Mouse (Mus musculus): ENCODE measurements at regions not wholly inside any gene's neighbourhood (a gene's known extent, or its start where the extent isn't known, plus 50 kb on each side); places are given as distances from the start of the nearest gene placed in this dataset.
"Not testable (repeated sequence)": the region's sequence is repeated elsewhere in the genome, so short reads cannot be mapped to it uniquely, and the experiment has no call there.

- not testable (repeated sequence) for H3K4me1 ChIP-seq (ENCODE audit: insufficient read depth, low read depth, low read length); ATAC-seq
Measured at GRCm38 (mm10) chr12:20802027-20802426, 188.2 kb upstream of the Asap2 start.

DNA sequence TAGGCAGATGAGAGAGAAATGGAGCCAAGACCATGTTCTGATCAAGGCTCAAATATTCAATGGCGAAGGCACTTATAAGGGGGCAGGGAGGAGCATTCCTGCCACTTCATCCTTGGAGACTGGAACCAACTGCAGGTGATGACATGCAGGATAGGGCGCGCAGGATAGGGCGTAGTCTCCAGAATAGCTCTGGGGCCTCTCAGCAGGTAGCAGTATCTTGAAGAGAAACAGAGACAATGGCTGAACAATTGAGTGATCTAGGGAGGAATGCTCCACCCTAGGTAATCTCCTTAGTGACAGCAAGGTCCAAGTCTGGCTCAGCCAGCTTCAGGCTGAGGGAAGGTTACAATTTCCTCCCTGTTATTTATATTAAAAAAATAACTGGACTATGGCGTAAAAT lies 184.8 kb upstream of the Asap2 start:
- not testable (repeated sequence) for H3K9ac ChIP-seq (replicated peaks; ENCODE audit: low read depth); DNase-seq (ENCODE audit: low spot score); H3K4me3 ChIP-seq (ENCODE audit: low read depth, low read length); ATAC-seq; H3K4me1 ChIP-seq (ENCODE audit: insufficient read depth, low read depth, low read length); H3K9me3 ChIP-seq (ENCODE audit: low read length); H3K36me3 ChIP-seq (ENCODE audit: insufficient read depth, low read length); H3K27ac ChIP-seq (ENCODE audit: low read length); H3K4me2 ChIP-seq (replicated peaks; ENCODE audit: low read depth, low read length); H3K27me3 ChIP-seq (replicated peaks; ENCODE audit: insufficient read depth, low read length)
- WGBS: 97% methylated on average over 4 of the region's 5 CpGs

More at GRCm38 (mm10) chr12:20802027-20802426, 188.2 kb upstream of the Asap2 start:
- H3K9ac ChIP-seq (replicated peaks; ENCODE audit: low read depth); H3K4me3 ChIP-seq (ENCODE audit: low read depth, low read length); H3K36me3 ChIP-seq (ENCODE audit: insufficient read depth, low read length); H3K9me3 ChIP-seq (ENCODE audit: low read length); H3K27ac ChIP-seq (ENCODE audit: low read length); H3K4me2 ChIP-seq (replicated peaks; ENCODE audit: low read depth, low read length); DNase-seq (ENCODE audit: low spot score); H3K27me3 ChIP-seq (replicated peaks; ENCODE audit: insufficient read depth, low read length): not testable (repeated sequence)
- 71% methylated on average over 4 of the region's 4 CpGs for WGBS

GRCm38 (mm10) chr12:20806681-20807080 lies 183.6 kb upstream of the Asap2 start:
- Histone ChIP-seq H3K4me2 (replicated peaks; ENCODE audit: low read depth, low read length) (no peak overlapping the region), H3K4me1 (ENCODE audit: insufficient read depth, low read depth, low read length) (no peaks in the 10 kb centered on the region), H3K9ac (replicated peaks; ENCODE audit: low read depth) (no peak overlapping the region), H3K4me3 (ENCODE audit: low read depth, low read length) (no peak overlapping the region), H3K9me3 (ENCODE audit: low read length) (no peaks in the 10 kb centered on the region), H3K36me3 (ENCODE audit: insufficient read depth, low read length) (no peaks in the 10 kb centered on the region), H3K27ac (ENCODE audit: low read length) (no peak overlapping the region), H3K27me3 (replicated peaks; ENCODE audit: insufficient read depth, low read length) (no peaks in the 10 kb centered on the region)
- DNase-seq (ENCODE audit: low spot score): no peak
- TF ChIP-seq CTCF (IDR thresholded peaks at IDR 0.05) (no peak), EP300 (IDR thresholded peaks at IDR 0.05) (no peak)
- no peak for ATAC-seq
- WGBS: 79% methylated on average over 2 of the region's 2 CpGs

DNA sequence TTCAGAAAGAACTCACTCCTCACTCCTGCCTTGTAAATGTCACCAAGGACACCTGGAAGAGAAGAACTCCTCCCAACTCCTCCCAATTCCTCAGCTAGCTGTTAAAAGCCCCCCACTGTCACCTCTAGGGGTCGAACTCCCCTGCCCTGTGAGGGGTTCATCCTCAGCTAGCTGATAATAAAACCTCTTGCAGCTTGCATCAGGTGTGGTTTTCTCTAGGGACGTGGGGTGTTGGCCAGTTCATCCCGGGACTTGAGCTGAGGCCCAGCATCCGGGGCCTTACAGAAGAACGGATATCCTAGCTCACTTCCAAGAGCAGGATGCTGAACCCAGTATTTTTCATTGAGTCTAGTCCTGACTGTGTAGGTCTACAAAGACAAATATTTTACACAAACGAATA lies 176.4 kb upstream of the Asap2 start:
- H3K36me3 ChIP-seq (ENCODE audit: insufficient read depth, low read length); H3K4me3 ChIP-seq (ENCODE audit: low read depth, low read length); H3K9me3 ChIP-seq (ENCODE audit: low read length); H3K9ac ChIP-seq (replicated peaks; ENCODE audit: low read depth); H3K4me1 ChIP-seq (ENCODE audit: insufficient read depth, low read depth, low read length); H3K27ac ChIP-seq (ENCODE audit: low read length); H3K4me2 ChIP-seq (replicated peaks; ENCODE audit: low read depth, low read length); H3K27me3 ChIP-seq (replicated peaks; ENCODE audit: insufficient read depth, low read length); ATAC-seq; DNase-seq (ENCODE audit: low spot score): not testable (repeated sequence)
- 75% methylated on average over 6 of the region's 6 CpGs for WGBS

GRCm38 (mm10) chr12:20815121-20815520 lies 175.1 kb upstream of the Asap2 start:
- H3K36me3 ChIP-seq (ENCODE audit: insufficient read depth, low read length); DNase-seq (ENCODE audit: low spot score); H3K4me1 ChIP-seq (ENCODE audit: insufficient read depth, low read depth, low read length); H3K27me3 ChIP-seq (replicated peaks; ENCODE audit: insufficient read depth, low read length); H3K9ac ChIP-seq (replicated peaks; ENCODE audit: low read depth); H3K9me3 ChIP-seq (ENCODE audit: low read length); H3K27ac ChIP-seq (ENCODE audit: low read length): not testable (repeated sequence)
- Histone ChIP-seq H3K4me3 (ENCODE audit: low read depth, low read length) (peak overlapping the region; percentile 28), H3K4me2 (replicated peaks; ENCODE audit: low read depth, low read length) (peak overlapping the region; percentile 39)
- peak; percentile 37 for ATAC-seq
- 26% methylated on average over 39 of the region's 40 CpGs for WGBS

- H3K4me2 ChIP-seq (replicated peaks; ENCODE audit: low read depth, low read length): peak overlapping the region; percentile 39
- H3K4me1 ChIP-seq (ENCODE audit: insufficient read depth, low read depth, low read length): no peaks in the 10 kb centered on the region
- H3K27me3 ChIP-seq (replicated peaks; ENCODE audit: insufficient read depth, low read length): no peaks in the 10 kb centered on the region
- H3K9me3 ChIP-seq (ENCODE audit: low read length): no peaks in the 10 kb centered on the region
- peak overlapping the region; percentile 28 for H3K4me3 ChIP-seq (ENCODE audit: low read depth, low read length)
- ATAC-seq: peak; percentile 93
- DNase-seq (ENCODE audit: low spot score): peak; percentile 53
- no peak overlapping the region for H3K27ac ChIP-seq (ENCODE audit: low read length)
- 16% methylated on average over 36 of the region's 38 CpGs for WGBS
- no peak overlapping the region for H3K9ac ChIP-seq (replicated peaks; ENCODE audit: low read depth)
- TF ChIP-seq CTCF (IDR thresholded peaks at IDR 0.05) (no peak), EP300 (IDR thresholded peaks at IDR 0.05) (no peak)
- H3K36me3 ChIP-seq (ENCODE audit: insufficient read depth, low read length): no peaks in the 10 kb centered on the region
Measured at GRCm38 (mm10) chr12:20815599-20815998, 174.7 kb upstream of the Asap2 start.

GRCm38 (mm10) chr12:20843661-20844320 lies 146.5 kb upstream of the Asap2 start:
- not testable (repeated sequence) for H3K27me3 ChIP-seq (replicated peaks; ENCODE audit: insufficient read depth, low read length); H3K9me3 ChIP-seq (ENCODE audit: low read length); H3K4me3 ChIP-seq (ENCODE audit: low read depth, low read length); H3K36me3 ChIP-seq (ENCODE audit: insufficient read depth, low read length); H3K4me2 ChIP-seq (replicated peaks; ENCODE audit: low read depth, low read length); H3K9ac ChIP-seq (replicated peaks; ENCODE audit: low read depth); H3K27ac ChIP-seq (ENCODE audit: low read length); ATAC-seq; DNase-seq (ENCODE audit: low spot score); H3K4me1 ChIP-seq (ENCODE audit: insufficient read depth, low read depth, low read length)
- WGBS: 58% methylated on average over 4 of the region's 4 CpGs

Measured in lung, postnatal 0 days (tissue).